ENCODE assay signal across 23 mouse cellular contexts in genomic region chr10:25982617-25983016, GRCm38 (mm10).
DNase-seq lines count a peak whose midpoint lies in the region; ATAC-seq and TF ChIP-seq lines count a peak whose summit lies in the region.
"Had no signal": no experiment of that assay in that cellular context is flagged by ENCODE, and none has a peak within 500 bp of the region (broad histone marks: within the 10 kb centered on the region; RNA-seq: fewer than 3 reads in every experiment).

No protein-coding gene starts in this region.

- no peak overlapping the region for H3K4me3 ChIP-seq in forebrain, embryonic 15.5 days
- H3K4me3 ChIP-seq in forebrain, embryonic 11.5 days (ENCODE audit: low read depth, low read length): no peak overlapping the region
- H3K4me3 ChIP-seq in layer of hippocampus, adult 2 months: no peak overlapping the region
- H3K4me3 ChIP-seq in forebrain, postnatal 0 days (ENCODE audit: low read depth, low read length): no peak overlapping the region
- H3K4me3 ChIP-seq in lung, adult 2 months (replicated peaks; ENCODE audit: extremely low read depth, low read depth, low read length): no peak overlapping the region
- H3K4me3 ChIP-seq: embryonic facial prominence, embryonic 12.5 days; heart, embryonic 10.5 days; heart, embryonic 15.5 days; hindbrain, embryonic 13.5 days had no signal

- no peaks in the 10 kb centered on the region for H3K36me3 ChIP-seq in forebrain, embryonic 15.5 days
- no peaks in the 10 kb centered on the region for H3K36me3 ChIP-seq in forebrain, embryonic 11.5 days (ENCODE audit: control insufficient read depth, insufficient read depth, low read length)
- no peaks in the 10 kb centered on the region for H3K36me3 ChIP-seq in forebrain, postnatal 0 days (ENCODE audit: insufficient read depth)
- H3K36me3 ChIP-seq: embryonic facial prominence, embryonic 12.5 days; heart, embryonic 10.5 days; heart, embryonic 15.5 days had no signal

- no peak overlapping the region for H3K4me2 ChIP-seq in forebrain, embryonic 15.5 days (replicated peaks)
- no peak overlapping the region for H3K4me2 ChIP-seq in forebrain, embryonic 11.5 days (ENCODE audit: low read depth, low read length, severe bottlenecking)
- H3K4me2 ChIP-seq in forebrain, postnatal 0 days (ENCODE audit: low read depth): no peak overlapping the region
- H3K4me2 ChIP-seq: embryonic facial prominence, embryonic 12.5 days; heart, embryonic 15.5 days; hindbrain, embryonic 13.5 days had no signal

- H3K27ac ChIP-seq in forebrain, embryonic 15.5 days (replicated peaks): no peak overlapping the region
- H3K27ac ChIP-seq in forebrain, embryonic 11.5 days (ENCODE audit: low read depth, low read length): no peak overlapping the region
- H3K27ac ChIP-seq in layer of hippocampus, adult 2 months: no peak overlapping the region
- H3K27ac ChIP-seq in forebrain, postnatal 0 days (ENCODE audit: low read depth, low read length): no peak overlapping the region
- H3K27ac ChIP-seq: embryonic facial prominence, embryonic 12.5 days; heart, embryonic 10.5 days; heart, embryonic 15.5 days; hindbrain, embryonic 13.5 days; hindbrain, postnatal 0 days had no signal

- no peak for DNase-seq in forebrain, embryonic 11.5 days (ENCODE audit: low spot score)
- DNase-seq in layer of hippocampus, adult 2 months (ENCODE audit: low spot score in 2 of 2): peak; percentile 30 to 49
- DNase-seq in layer of hippocampus, postnatal 25 days (ENCODE audit: extremely low spot score in 1 of 2, low spot score in 1 of 2): no peak
- peak; percentile 60 for DNase-seq in brain, embryonic 14.5 days (ENCODE audit: low read depth)
- peak; percentile 48 for DNase-seq in forebrain, postnatal 0 days
- DNase-seq in lung, adult 2 months: no peak
- DNase-seq: adrenal gland, postnatal 14 days; cerebellum, adult 11-12 months; cerebellum, adult 9-10 months; cerebellum, postnatal 25 days; gastrocnemius, postnatal 10 days; heart, adult 18-20 months; heart, postnatal 14 days; kidney, adult 11 months had no signal

- H3K9ac ChIP-seq in forebrain, embryonic 15.5 days (replicated peaks): no peak overlapping the region
- no peak overlapping the region for H3K9ac ChIP-seq in forebrain, embryonic 11.5 days (ENCODE audit: low read length)
- no peak overlapping the region for H3K9ac ChIP-seq in forebrain, postnatal 0 days
- H3K9ac ChIP-seq: embryonic facial prominence, embryonic 12.5 days; heart, embryonic 15.5 days; hindbrain, embryonic 13.5 days had no signal

- no peaks in the 10 kb centered on the region for H3K27me3 ChIP-seq in forebrain, embryonic 15.5 days
- no peaks in the 10 kb centered on the region for H3K27me3 ChIP-seq in forebrain, embryonic 11.5 days (ENCODE audit: control insufficient read depth, insufficient read depth, low read length)
- H3K27me3 ChIP-seq in forebrain, postnatal 0 days (ENCODE audit: insufficient read depth, low read length): no peaks in the 10 kb centered on the region
- H3K27me3 ChIP-seq: CH12.LX; embryonic facial prominence, embryonic 12.5 days; heart, embryonic 15.5 days; hindbrain, embryonic 13.5 days had no signal

- TF ChIP-seq CTCF in layer of hippocampus, adult 2 months (conservative IDR thresholded peaks at IDR 0.05): no peak
- no peak for TF ChIP-seq CTCF in brain, embryonic 14.5 days (IDR thresholded peaks at IDR 0.05; ENCODE audit: borderline replicate concordance, extremely low read depth, insufficient read depth, insufficient read length)
- TF ChIP-seq CTCF in forebrain, postnatal 0 days (IDR thresholded peaks at IDR 0.05; ENCODE audit: low read depth): no peak
- TF ChIP-seq CTCF in lung, adult 2 months (IDR thresholded peaks at IDR 0.05; ENCODE audit: insufficient read depth, low read length): no peak

- ATAC-seq in forebrain, embryonic 15.5 days (replicated peaks): peak; percentile 92
- no peak for ATAC-seq in forebrain, embryonic 11.5 days (replicated peaks; ENCODE audit: low FRiP score)
- peak; percentile 90 for ATAC-seq in forebrain, postnatal 0 days
- ATAC-seq: activated CD4-positive, CD25-positive, alpha-beta regulatory T cell, adult 4 months; hindbrain, postnatal 0 days; Patski had no signal

- no peak for TF ChIP-seq POLR2A in brain, embryonic 14.5 days (IDR thresholded peaks at IDR 0.05; ENCODE audit: borderline replicate concordance, extremely low read depth, insufficient read depth, insufficient read length, poor library complexity, severe bottlenecking)
- TF ChIP-seq POLR2A in lung, adult 2 months (IDR thresholded peaks at IDR 0.05; ENCODE audit: borderline replicate concordance, extremely low read depth, low read depth, low read length): no peak

- H3K4me1 ChIP-seq in forebrain, embryonic 15.5 days: no peaks in the 10 kb centered on the region
- no peaks in the 10 kb centered on the region for H3K4me1 ChIP-seq in forebrain, embryonic 11.5 days (replicated peaks; ENCODE audit: control insufficient read depth, insufficient read depth, low read length)
- H3K4me1 ChIP-seq in forebrain, postnatal 0 days (ENCODE audit: insufficient read depth): no peaks in the 10 kb centered on the region
- no peaks in the 10 kb centered on the region for H3K4me1 ChIP-seq in lung, adult 2 months (ENCODE audit: control insufficient read depth, insufficient read depth, low read length)
- H3K4me1 ChIP-seq: embryonic facial prominence, embryonic 12.5 days; heart, embryonic 10.5 days; heart, embryonic 15.5 days; hindbrain, embryonic 13.5 days had no signal

- WGBS in forebrain, embryonic 15.5 days: 71% methylated on average over 1 of the region's 1 CpGs
- WGBS in forebrain, embryonic 11.5 days: 82% methylated on average over 1 of the region's 1 CpGs
- WGBS in forebrain, postnatal 0 days: 65% methylated on average over 1 of the region's 1 CpGs
- WGBS in lung, adult 2 months: 70% methylated on average over 1 of the region's 1 CpGs

- no peaks in the 10 kb centered on the region for H3K9me3 ChIP-seq in forebrain, embryonic 15.5 days
- H3K9me3 ChIP-seq in forebrain, embryonic 11.5 days (ENCODE audit: control insufficient read depth, low read length): no peaks in the 10 kb centered on the region
- H3K9me3 ChIP-seq in forebrain, postnatal 0 days (ENCODE audit: low read length): no peaks in the 10 kb centered on the region
- H3K9me3 ChIP-seq: embryonic facial prominence, embryonic 12.5 days; heart, embryonic 10.5 days; heart, embryonic 15.5 days had no signal

Comparison
In these comparisons a context has a peak if more than half of its experiments do, and no peak if none do; other contexts are left out.
1. DNase-seq: peak in layer of hippocampus, adult 2 months (2 of 2), brain, embryonic 14.5 days (single experiment) and forebrain, postnatal 0 days (single experiment); none in forebrain, embryonic 11.5 days (single experiment), layer of hippocampus, postnatal 25 days (0 of 2) and lung, adult 2 months (single experiment).